Comparison of ENCODE assay signal across 8 mouse cellular contexts in genomic region chr11:106675201-106675726, GRCm38 (mm10).
DNase-seq lines count a peak whose midpoint lies in the region; ATAC-seq lines count a peak whose summit lies in the region.

No protein-coding gene starts in this region.

- ATAC-seq in neural tube, embryonic 12.5 days (ENCODE audit: low FRiP score, low read depth): no peak

- peak overlapping the region; percentile 53 for H3K27ac ChIP-seq in neural tube, embryonic 12.5 days
- H3K27ac ChIP-seq in forebrain, embryonic 10.5 days: peak overlapping the region; percentile 80

- intact Hi-C loops in heart, postnatal 10 days (cut with DNase I): loop anchor here (2.0 kb wide), 1 partner anchor 16 kb away; no protein-coding TSS in a partner anchor

- H3K36me3 ChIP-seq in neural tube, embryonic 12.5 days: no peaks in the 10 kb centered on the region
- H3K36me3 ChIP-seq in forebrain, embryonic 10.5 days (replicated peaks): no peaks in the 10 kb centered on the region
- peaks cover 97% of the 10 kb centered on the region for H3K36me3 ChIP-seq in megakaryocyte, embryonic 14.5 days (replicated peaks; ENCODE audit: low read length)

- H3K4me3 ChIP-seq in neural tube, embryonic 12.5 days: no peak overlapping the region
- H3K4me3 ChIP-seq in forebrain, embryonic 10.5 days: no peak overlapping the region
- H3K4me3 ChIP-seq in megakaryocyte, embryonic 14.5 days (replicated peaks): peak overlapping the region; percentile 89

- H3K9me3 ChIP-seq in neural tube, embryonic 12.5 days: no peaks in the 10 kb centered on the region
- H3K9me3 ChIP-seq in forebrain, embryonic 10.5 days: no peaks in the 10 kb centered on the region
- H3K9me3 ChIP-seq in megakaryocyte, embryonic 14.5 days: no peaks in the 10 kb centered on the region

- 75% methylated on average over 10 of the region's 10 CpGs for WGBS in neural tube, embryonic 12.5 days
- 76% methylated on average over 10 of the region's 10 CpGs for WGBS in forebrain, embryonic 10.5 days

- peaks cover 17% of the 10 kb centered on the region for H3K4me1 ChIP-seq in neural tube, embryonic 12.5 days
- peaks cover 31% of the 10 kb centered on the region for H3K4me1 ChIP-seq in forebrain, embryonic 10.5 days
- peaks cover 83% of the 10 kb centered on the region for H3K4me1 ChIP-seq in megakaryocyte, embryonic 14.5 days

- H3K4me2 ChIP-seq in neural tube, embryonic 12.5 days (replicated peaks): peak overlapping the region; percentile 50

- H3K27me3 ChIP-seq in neural tube, embryonic 12.5 days (replicated peaks): no peaks in the 10 kb centered on the region
- no peaks in the 10 kb centered on the region for H3K27me3 ChIP-seq in forebrain, embryonic 10.5 days (ENCODE audit: poor library complexity, severe bottlenecking)
- H3K27me3 ChIP-seq in megakaryocyte, embryonic 14.5 days (replicated peaks): no peaks in the 10 kb centered on the region

- DNase-seq in neural tube, embryonic 10.5 days (ENCODE audit: extremely low spot score, low spot score): no peak
- DNase-seq in forebrain, embryonic 10.5 days (ENCODE audit: extremely low spot score, low spot score): no peak
- DNase-seq in heart, postnatal 10 days: peak; percentile 82 to 83
- peak; percentile 68 for DNase-seq in kidney, postnatal 14 days
- DNase-seq in frontal cortex, postnatal 25 days (ENCODE audit: low spot score in 2 of 2): no peak
- no peak for DNase-seq in layer of hippocampus, postnatal 10 days (ENCODE audit: low spot score in 2 of 2)

- no peak overlapping the region for H3K9ac ChIP-seq in neural tube, embryonic 12.5 days

Comparison
In these comparisons a context has a peak if more than half of its experiments do, and no peak if none do; other contexts are left out.
1. DNase-seq: peak in heart, postnatal 10 days (2 of 2) and kidney, postnatal 14 days (single experiment); none in neural tube, embryonic 10.5 days (single experiment), forebrain, embryonic 10.5 days (single experiment), frontal cortex, postnatal 25 days (0 of 2) and layer of hippocampus, postnatal 10 days (0 of 2).